Mouse (Mus musculus) pancreas, adult 10 weeks (tissue): ENCODE results near the gene Tex29. TPM values are rescaled to one million over a fixed set of nuclear protein-coding genes. Genes with fewer than 3 reads are reported as not detected.

Experiments used
- polyA plus RNA-seq: library from polyadenylated mRNA; stranded (reverse); fragments of 350-450 nt; fragmentation: Illumina TruSeq; extraction: RNeasy Lipid Tissue Mini Kit (QIAGEN cat#74804); gene quantifications from one replicate; pipeline ENCODE4 v1.2.3, GENCODE M21; 2015; ENCODE audit warnings: low read depth, low replicate concordance; ENCODE audit not compliant: insufficient read depth

The Tex29 gene
- not detected for polyA plus RNA-seq

DNA sequence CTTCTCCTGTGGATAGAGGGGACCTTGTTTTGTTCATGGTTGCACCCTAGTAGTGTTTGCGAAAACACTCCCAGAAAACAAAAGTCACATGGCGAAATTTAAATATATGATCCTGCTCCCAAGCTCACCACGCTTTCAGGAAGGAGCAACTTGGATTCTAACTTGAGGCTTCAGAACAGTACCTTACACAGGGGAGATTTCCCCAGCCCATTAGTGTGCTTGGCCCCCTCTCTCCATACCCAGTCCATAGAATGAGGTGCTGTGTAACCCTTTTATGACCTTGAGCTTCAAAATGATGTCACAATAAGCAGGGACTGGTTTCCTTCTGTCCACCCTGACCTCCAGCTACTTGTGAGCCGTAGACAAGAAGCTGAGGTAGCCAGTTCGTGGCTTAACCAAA, at the start of gene Tex29:
Tex29 (plus strand) TSS at position 301 of the 400 bp plus-strand sequence.

Other genes with a start within 250 kb of the Tex29 start
- gene Ankrd10, start 204.7 kb upstream of the Tex29 start, polyA plus RNA-seq = 11.0 TPM
- gene 1700016D06Rik, start 139.4 kb upstream of the Tex29 start, polyA plus RNA-seq = not detected
- 11.4 TPM for gene Arhgef7, start 112.8 kb upstream of the Tex29 start, polyA plus RNA-seq